Mouse (Mus musculus) ES-Bruce4 (cell line): ENCODE measurements at regions not wholly inside any gene's neighbourhood (a gene's known extent, or its start where the extent isn't known, plus 50 kb on each side); places are given as distances from the start of the nearest gene placed in this dataset.

ENCODE experiments used
- CTCF ChIP-seq: IDR thresholded peaks from one replicate; pipeline ENCODE4 v1.8.1; 2011; ENCODE audit warnings: low read depth, low read length
- POLR2A ChIP-seq: IDR thresholded peaks from one replicate; pipeline ENCODE4 v1.8.1; 2011; ENCODE audit warnings: low read length; ENCODE audit not compliant: insufficient read depth

DNA sequence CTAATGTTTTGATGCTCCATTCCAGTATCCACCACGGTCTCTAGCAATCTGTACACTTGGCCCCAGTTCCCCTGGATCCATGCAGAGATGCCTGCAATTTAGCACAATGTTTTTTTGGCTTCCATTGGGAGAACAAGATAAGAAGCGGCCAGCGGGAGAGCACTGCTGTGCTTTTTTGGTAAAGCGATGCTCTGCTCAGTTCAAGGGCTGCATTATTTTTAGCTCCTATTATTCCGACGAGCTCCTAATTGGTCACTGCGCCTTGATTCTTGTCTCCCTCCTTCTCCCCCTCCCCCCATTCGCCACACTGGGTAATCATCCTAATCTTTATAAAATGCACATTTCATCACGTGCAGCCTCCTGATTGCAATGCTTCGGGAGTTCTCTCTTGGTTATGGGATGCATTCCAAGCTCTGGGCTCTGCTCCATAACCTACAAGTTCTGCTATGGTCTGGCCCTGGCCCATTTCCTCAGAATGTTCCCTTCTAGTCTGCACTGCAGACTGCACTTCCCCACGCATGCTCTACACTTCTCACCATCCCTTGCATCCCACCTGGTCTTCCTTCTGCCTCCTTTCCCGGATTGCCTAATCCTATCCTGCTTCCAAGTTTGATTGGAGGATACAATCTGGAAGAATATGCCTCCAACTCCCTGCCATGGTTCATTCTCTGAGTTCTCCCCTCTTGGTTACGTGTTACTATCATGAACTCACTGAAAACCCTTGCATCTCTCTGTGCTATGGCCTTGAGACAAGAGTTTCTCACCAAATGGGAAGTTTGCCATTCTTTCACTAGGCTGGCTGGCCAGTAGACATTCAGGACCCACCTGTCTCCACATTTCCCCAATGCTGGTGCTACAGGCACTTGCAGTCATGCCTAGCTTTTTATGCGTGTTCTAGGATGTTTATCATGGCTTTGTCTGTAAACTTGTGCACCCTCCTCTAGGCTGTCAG, 467.8 kb upstream of the Auts2 start:
- TF ChIP-seq POLR2A (no peak), CTCF (no peak)
